Mouse (Mus musculus) 416B (cell line): ENCODE results near the gene Ccdc180.
A peak's percentile ranks its signal among the peaks of the same experiment; 100 is the strongest.

ENCODE experiments used
- DNase-seq: peaks from one replicate; pipeline ENCODE4 v3.0.0; 2011; ENCODE audit warnings: low read depth

The Ccdc180 gene

DNA sequence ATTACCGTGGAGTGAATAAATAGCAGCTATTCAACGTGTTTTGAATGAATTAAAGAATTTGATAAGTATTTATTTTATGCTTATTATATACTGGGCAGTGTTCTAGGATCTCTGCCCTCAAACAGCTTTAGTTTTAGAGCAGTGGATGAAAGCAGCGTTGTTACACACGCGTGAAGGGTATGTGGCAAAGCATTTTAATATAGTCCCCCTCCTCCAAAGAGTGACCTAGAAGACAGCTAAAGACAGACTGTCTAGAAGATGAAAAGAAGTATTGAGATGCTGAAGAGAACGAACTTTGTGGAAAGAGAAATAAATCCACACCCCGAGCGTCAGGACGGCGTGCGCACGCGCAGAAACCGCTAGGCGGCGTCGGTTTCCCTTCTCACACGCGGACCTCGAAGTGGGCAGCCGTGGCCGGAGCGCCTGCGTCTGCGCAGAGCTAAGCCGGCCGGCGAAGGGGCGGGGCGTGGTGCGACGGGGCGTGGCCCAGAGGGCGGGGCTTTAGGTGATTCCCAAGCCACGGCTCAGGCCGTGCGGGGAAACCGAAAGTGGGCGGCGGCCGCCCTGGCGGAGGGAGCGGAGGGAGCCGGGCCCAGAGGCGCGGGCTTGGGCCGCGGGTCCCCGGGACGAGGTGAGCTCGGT is 81.8 kb downstream of the Ccdc180 start:
- peak; percentile 94 for DNase-seq

DNA sequence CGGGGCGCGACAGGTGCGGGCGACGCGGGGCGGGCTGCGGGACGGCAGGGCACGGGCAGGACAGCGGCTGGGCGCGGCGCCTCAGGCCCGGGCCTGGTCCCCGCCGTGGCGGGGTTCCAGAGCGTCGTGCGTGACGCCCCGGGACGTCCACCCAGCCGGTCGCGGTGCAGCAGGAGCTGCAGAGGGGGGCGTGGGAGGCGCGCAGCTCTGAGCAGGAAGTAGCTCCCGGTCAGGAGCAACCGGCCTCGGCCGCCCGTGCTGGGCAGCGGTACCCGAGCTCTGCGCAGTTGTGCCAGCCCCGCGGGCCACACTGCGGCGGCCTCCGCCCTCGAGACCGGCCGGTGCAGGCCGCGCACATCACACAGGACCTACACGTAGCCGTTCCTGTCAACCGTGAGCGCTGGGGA is 82.3 kb downstream of the Ccdc180 start:
- peak; percentile 35 for DNase-seq

DNA sequence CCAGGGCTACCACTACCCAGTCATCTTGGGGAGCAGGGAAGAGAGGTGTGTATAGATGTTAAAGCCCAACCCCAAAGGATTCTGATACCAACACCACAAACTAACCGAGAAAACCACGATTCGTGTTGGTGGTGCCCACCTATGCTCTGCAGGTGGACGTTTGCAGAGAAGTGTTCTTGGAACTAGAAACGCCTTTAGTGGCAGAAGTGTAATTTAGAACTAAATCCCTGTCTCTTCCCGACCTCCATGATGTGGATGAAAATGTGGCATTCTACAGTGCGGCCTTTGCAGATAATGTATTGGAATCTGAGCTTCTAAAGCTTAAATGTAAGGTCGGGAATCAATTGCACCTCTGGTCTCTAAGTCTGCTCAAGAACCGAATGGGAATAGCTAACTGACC is 82.8 kb downstream of the Ccdc180 start:
- DNase-seq = no peak

- DNase-seq = no peak
Measured at GRCm38 (mm10) chr4:45976931-45977667, 87.0 kb downstream of the Ccdc180 start.

GRCm38 (mm10) chr4:45979916-45980315 is 89.8 kb downstream of the Ccdc180 start:
- no peak for DNase-seq

DNA sequence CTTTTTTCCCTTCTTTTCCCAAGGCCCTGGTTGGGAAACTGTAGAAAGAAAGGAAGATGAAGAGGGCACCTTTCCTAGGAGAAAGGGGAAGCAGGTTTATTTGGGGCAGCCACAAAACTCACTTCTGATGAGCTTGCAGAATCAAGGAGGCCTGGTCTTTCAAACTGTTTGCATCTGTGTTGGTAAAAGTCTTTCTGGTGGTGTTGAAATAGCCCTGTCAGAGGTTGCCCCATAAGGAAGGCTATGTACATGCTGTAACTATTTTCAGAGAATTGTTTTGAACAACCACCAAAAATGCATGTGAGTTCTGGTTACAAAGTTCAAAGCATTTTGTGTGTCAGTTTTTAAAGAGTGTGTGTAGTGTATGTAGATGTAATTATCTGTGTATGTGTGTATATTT is 91.0 kb downstream of the Ccdc180 start:
- DNase-seq = peak; percentile 69

- DNase-seq = no peak
Measured at GRCm38 (mm10) chr4:45990427-45991135, 100.5 kb downstream of the Ccdc180 start.

- no peak for DNase-seq
Measured at GRCm38 (mm10) chr4:45998536-45998935, 108.4 kb downstream of the Ccdc180 start.
